Mouse (Mus musculus) central nervous system, embryonic 18 days (tissue): ENCODE measurements around the gene Srp9. TPM values are rescaled to one million over a fixed set of nuclear protein-coding genes. Genes with fewer than 3 reads are reported as not detected.

Source experiments
- polyA plus RNA-seq: library from polyadenylated mRNA; depleted of rRNA; stranded (reverse); fragments of >200 nt; gene quantifications from 2 replicates; pipeline ENCODE4 v1.2.3, GENCODE M21; 2012; rRNA removed

Gene Srp9
- polyA plus RNA-seq, result 97.8 and 101 TPM in 2 replicates

DNA sequence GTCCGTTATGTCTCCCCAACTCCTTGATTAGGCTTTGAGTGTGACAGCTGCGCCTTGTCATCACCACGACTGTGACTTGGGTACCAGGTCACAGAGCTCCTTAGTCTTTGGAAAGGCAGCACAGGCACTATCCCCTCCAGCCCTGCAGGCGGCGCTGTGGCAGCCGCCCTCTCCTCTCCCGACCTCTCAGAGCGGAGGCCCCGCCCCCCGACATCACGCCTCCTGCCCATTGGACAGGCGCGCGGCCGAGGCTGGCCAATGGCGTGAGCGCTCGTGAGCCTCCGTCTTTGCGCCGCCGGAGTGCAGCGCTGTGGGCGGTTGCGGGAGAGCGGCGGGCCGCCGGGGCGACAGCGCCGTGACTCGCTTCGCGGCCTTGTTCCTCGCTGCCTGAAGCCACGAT lies at the start of gene Srp9:
Gene Srp9, plus strand, starts transcription at position 232 of the 400 bp plus-strand sequence.

GRCm38 (mm10) chr1:182164386-182164785 lies 39.8 kb downstream of the Srp9 start, which contains the start of gene Vmn1r1:
Gene Vmn1r1 (minus strand): TSS chr1:182164486.

Other genes with a start within 250 kb of the Srp9 start
- gene Enah, start 104.7 kb upstream of the Srp9 start, polyA plus RNA-seq, result 61.8 and 67.7 TPM in 2 replicates
- gene Vmn1r1, start 39.7 kb downstream of the Srp9 start, polyA plus RNA-seq, result not detected in 2 replicates
- gene Degs1, start 158.1 kb downstream of the Srp9 start, polyA plus RNA-seq, result 38.6 and 38.7 TPM in 2 replicates
- gene Fbxo28, start 216.9 kb downstream of the Srp9 start, polyA plus RNA-seq, result 25.1 and 27.9 TPM in 2 replicates